Mouse (Mus musculus): ENCODE results near the gene Esp1.
"Not testable (repeated sequence)": the region's sequence is repeated elsewhere in the genome, so short reads cannot be mapped to it uniquely, and the experiment has no call there.

Esp1 gene

GRCm38 (mm10) chr17:40726820-40727219 is at the start of gene Esp1:
Gene Esp1, plus strand, starts transcription at chr17:40727120.
- no peak for DNase-seq (ENCODE audit: low spot score in 2 of 2)

GRCm38 (mm10) chr17:40716273-40716672 is 10.6 kb upstream of the Esp1 start:
- no peak for DNase-seq (ENCODE audit: low spot score in 2 of 2)

- DNase-seq (ENCODE audit: low spot score in 2 of 2) = not testable (repeated sequence)
Observed at GRCm38 (mm10) chr17:40717055-40717454, 9.9 kb upstream of the Esp1 start.

- no peak for DNase-seq (ENCODE audit: low spot score in 2 of 2)
Observed at GRCm38 (mm10) chr17:40731296-40731695, 4.4 kb downstream of the Esp1 start.

- no peak for DNase-seq (ENCODE audit: low spot score in 2 of 2)
Observed at GRCm38 (mm10) chr17:40731724-40732123, 4.8 kb downstream of the Esp1 start.

GRCm38 (mm10) chr17:40763662-40764061 is 36.7 kb downstream of the Esp1 start:
- DNase-seq (ENCODE audit: low spot score in 2 of 2) = no peak

GRCm38 (mm10) chr17:40767120-40767519 is 40.2 kb downstream of the Esp1 start:
- DNase-seq (ENCODE audit: low spot score in 2 of 2) = no peak
